Mouse (Mus musculus) olfactory bulb, adult 2 months (tissue): ENCODE measurements around the gene Dirc2.

Experiments
- CTCF ChIP-seq: fragments of 200-500 bp; IDR thresholded peaks from 2 replicates; pipeline ENCODE4 v1.5.1; 2012; ENCODE audit warnings: low read depth, mild to moderate bottlenecking, low read length, moderate library complexity; ENCODE audit not compliant: insufficient read depth
- POLR2A ChIP-seq: fragments of 200-500 bp; IDR thresholded peaks from 2 replicates; pipeline ENCODE4 v1.6.1; 2012; ENCODE audit warnings: mild to moderate bottlenecking, low read depth, low read length, moderate library complexity; ENCODE audit not compliant: insufficient read depth

- TF ChIP-seq POLR2A = no peak
- TF ChIP-seq CTCF = no peak
Observed at GRCm38 (mm10) chr16:35764941-35765340, 4.2 kb downstream of the Dirc2 start.
